Mouse (Mus musculus) G1E (cell line): ENCODE results near the gene Sap30l.

Experiments used
- CTCF ChIP-seq: IDR thresholded peaks from 2 replicates; pipeline ENCODE4 v1.5.1; 2012; ENCODE audit warnings: low read depth, low read length, inconsistent platforms, mixed read lengths
- GATA1 ChIP-seq: IDR thresholded peaks from 2 replicates; pipeline ENCODE4 v1.6.1; 2012; ENCODE audit warnings: borderline replicate concordance, low read length, inconsistent platforms, mixed read lengths

DNA sequence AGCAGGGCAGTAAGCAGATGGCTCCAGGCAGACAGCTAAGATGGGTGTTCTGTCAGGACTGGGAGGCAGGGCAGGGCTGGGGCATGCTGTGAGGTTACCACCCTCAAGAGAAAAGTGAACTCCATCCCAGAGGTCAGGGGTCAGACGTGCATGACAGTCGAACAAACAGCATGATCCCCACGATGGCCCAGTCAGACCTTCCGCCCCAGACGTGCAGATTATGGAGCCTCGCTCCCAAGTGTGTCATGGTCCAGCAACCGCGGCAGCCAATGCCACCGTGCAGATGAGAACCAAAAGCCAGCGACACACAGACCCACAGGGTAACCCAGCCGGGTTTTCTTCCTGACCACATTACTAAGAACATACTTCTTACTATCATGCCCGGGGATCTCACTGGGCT, 34.8 kb upstream of the Sap30l start:
- TF ChIP-seq CTCF (no peak), GATA1 (no peak)
